Mouse (Mus musculus) cerebellum, adult (tissue): ENCODE results near the gene Iqcg.

ENCODE experiments used
- ATAC-seq: cut with Nextera tagmentation; 2 replicates; pipeline ENCODE4 v1.9.2; 2017; ENCODE audit warnings: mild to moderate bottlenecking, moderate library complexity, mixed read lengths; ENCODE audit not compliant: insufficient number of reproducible peaks, low FRiP score, low TSS enrichment

Iqcg gene

GRCm38 (mm10) chr16:33005216-33005615 is 50.8 kb downstream of the Iqcg start:
- no peak for ATAC-seq

- no peak for ATAC-seq
These were observed 63.9 kb downstream of the Iqcg start for GRCm38 (mm10) chr16:32992158-32992557.

- no peak for ATAC-seq
These were observed 71.4 kb downstream of the Iqcg start for GRCm38 (mm10) chr16:32984631-32985030.

GRCm38 (mm10) chr16:32981405-32981804 is 74.6 kb downstream of the Iqcg start:
- ATAC-seq: no peak

GRCm38 (mm10) chr16:32980227-32980626 is 75.8 kb downstream of the Iqcg start:
- no peak for ATAC-seq

GRCm38 (mm10) chr16:32973047-32973446 is 83.0 kb downstream of the Iqcg start:
- no peak for ATAC-seq

- ATAC-seq: no peak
These were observed 83.5 kb downstream of the Iqcg start for GRCm38 (mm10) chr16:32972535-32972934.
